Mouse (Mus musculus): ENCODE data around the gene Olfr982.

- no peak for TF ChIP-seq POLR2A (IDR thresholded peaks at IDR 0.05; ENCODE audit: borderline replicate concordance, insufficient read depth, low read length)
- TF ChIP-seq CTCF (IDR thresholded peaks at IDR 0.05; ENCODE audit: borderline replicate concordance, insufficient read depth, low read depth, low read length) = no peak
Measured at GRCm38 (mm10) chr9:40050138-40050537, 23.5 kb upstream of the Olfr982 start.

Data from cerebellum, adult 2 months (tissue).